Mouse (Mus musculus): ENCODE data around the gene Nsl1.
"Not testable (repeated sequence)": the region's sequence is repeated elsewhere in the genome, so short reads cannot be mapped to it uniquely, and the experiment has no call there.

Gene Nsl1

GRCm38 (mm10) chr1:191062781-191063485, at the start of gene Nsl1, which contains the start of gene Tatdn3:
Gene Nsl1, plus strand, starts transcription at chr1:191063012.
Gene Tatdn3, minus strand, starts transcription at chr1:191062932.
- peak; percentile 95 for DNase-seq (ENCODE audit: low read depth)

DNA sequence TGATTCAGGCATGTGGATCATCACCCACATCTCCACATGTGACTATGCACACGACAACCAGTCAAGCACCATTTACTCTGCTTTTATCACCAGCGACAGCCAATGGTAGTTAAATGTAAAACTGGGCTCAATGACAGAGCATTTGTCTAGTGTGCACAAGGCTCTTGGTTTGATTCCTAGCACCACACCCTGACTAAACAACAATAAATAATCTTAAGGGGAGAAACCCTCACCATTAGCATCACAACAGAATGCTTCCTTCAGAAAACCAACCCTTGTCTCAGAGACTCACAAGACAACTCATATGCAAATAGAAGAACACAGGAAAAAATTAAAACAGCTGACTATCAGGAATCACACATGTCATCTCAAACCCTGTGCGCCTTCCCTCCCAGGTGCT, 48.5 kb upstream of the Nsl1 start:
- DNase-seq (ENCODE audit: low read depth) = no peak

- DNase-seq (ENCODE audit: low read depth) = no peak
These were observed 43.0 kb upstream of the Nsl1 start for GRCm38 (mm10) chr1:191019803-191020202.

DNA sequence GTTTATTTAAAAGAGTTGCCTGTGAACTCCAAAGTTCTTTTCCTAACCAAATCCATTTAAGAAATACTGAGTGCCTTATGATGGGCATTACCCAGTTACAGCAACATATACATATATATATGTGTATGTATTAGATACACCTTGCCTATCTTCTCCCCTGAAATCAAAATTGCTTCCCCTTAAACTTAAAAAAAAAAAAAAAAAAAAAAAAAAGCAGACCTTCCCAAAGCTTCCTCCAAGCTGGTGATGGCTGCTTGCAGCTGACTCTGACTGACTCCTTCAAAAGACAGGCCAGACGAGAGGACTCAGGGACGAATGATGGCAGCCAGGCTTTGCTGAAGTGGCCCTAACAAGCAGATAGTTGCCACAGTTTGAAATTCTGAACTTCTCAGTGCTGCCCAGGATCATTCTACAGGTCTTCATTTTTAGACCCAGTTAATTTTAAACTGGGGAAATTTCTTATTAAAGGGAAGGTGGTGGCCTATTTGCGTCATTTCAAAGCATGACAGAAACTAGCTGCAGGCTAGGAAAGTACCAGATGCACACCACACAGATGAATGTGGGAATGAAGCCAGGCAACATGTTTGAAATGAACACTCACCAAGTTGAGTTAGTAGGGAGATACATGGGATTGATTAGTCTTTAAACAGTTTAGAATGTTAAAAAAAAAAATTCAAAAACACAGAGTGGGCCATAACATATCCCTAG, 42.4 kb upstream of the Nsl1 start:
- DNase-seq (ENCODE audit: low read depth) = no peak

DNA sequence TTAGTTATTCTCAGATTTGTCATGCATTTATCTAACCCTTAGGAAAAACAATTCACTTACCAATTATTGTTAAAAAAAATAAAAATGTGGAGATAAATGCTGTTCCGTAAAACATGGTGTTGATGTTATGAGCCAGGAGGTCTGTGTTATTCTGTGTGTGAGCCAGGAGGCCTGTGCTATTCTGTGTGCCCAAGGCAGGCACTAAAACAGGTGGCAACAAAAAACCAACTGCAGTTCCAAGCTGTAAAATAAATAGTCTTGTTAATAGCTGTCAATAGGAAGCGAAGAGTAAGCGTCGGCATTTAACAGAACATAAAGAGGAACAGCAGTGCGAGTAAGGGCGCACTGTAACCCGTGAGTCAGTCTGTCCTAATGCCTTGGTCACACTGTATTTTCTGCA, 41.8 kb upstream of the Nsl1 start:
- no peak for DNase-seq (ENCODE audit: low read depth)

- no peak for DNase-seq (ENCODE audit: low read depth)
These were observed 39.7 kb upstream of the Nsl1 start for GRCm38 (mm10) chr1:191023140-191023539.

- DNase-seq (ENCODE audit: low read depth) = not testable (repeated sequence)
These were observed 39.0 kb upstream of the Nsl1 start for GRCm38 (mm10) chr1:191023806-191024205.

DNA sequence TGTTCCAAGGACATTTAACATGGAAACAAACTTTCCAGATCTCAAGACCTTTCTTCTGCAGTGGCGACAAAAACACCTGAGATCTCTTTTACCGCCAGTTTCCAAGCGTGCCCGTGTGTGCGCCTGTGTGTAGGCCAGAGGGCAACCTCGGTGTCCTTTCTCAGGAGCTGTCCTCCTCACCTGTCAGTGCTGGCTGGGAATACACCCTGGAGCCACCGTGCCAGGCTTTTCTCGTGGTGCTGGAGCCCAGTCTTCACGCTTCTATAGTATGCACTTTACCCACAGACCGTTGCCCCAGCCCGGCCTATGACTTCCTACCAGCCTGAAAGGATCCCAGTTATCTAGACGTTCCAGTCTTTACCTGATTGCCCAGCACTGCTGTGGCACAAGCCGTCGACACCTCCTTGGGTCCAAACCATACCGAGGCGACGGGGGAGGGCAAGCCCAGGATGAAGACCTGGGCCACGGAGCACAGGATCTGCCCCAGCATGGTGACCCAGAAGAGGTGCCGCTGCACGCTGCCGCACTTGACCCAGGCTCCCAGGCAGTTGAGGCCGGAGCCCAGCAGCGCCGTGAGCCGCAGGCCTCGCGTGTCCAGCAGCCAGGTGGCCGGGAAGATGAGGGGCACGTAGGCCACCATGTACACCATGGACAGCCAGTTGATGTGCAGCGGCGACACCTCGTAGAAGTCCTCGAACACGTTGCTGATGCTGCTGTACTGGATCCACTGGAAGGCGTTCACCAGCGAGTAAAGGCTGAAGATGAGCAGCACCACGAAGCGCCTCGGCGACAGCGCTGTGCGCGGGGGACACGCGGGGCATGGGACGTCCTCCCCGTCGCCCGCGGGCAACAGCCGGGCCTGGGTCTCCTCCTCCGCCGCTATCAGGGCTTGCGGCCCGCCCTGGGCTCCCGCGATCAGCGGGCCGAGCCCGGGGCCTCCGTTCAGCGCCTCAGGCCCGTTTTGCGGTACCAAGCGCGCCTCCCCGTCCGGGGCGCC, 37.5 kb upstream of the Nsl1 start:
- no peak for DNase-seq (ENCODE audit: low read depth)

DNA sequence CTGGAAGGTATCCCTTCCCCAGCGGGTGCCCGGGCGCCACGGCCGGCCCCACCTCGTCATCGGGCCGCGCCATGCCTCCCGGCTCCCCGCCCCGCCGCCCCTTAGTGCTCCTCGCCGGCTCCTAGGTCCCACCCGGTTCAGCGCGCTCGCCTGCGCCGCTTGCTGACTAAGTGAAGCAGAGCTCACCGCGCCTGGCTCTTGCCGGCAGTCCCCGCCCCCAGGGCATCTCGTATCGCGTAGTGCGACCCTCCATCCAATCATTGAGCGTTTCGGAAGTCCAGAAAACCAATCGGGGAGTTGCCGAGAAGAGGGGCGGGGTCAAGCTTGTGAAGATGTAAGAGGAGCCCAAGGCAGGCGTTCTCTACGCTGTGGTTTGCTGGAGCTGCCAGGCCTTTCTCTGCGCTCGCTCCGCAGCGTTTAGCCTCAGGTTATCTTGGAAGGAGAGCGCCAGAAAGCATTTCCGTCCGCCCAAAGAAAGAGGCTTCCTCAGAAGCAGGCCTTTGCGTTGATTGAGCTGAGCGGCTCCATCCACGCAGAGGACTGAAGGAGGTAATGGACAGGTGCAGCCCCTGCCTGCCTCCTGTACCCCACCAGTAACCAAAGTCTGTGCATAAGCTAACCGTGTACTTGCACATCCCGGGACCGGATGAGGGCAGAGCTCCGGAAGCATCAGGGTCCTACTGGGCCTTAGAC, 36.6 kb upstream of the Nsl1 start, which contains the start of gene Flvcr1:
Gene Flvcr1, minus strand, starts transcription at position 138 of the 693 bp plus-strand sequence.
- DNase-seq (ENCODE audit: low read depth) = peak; percentile 100

- no peak for DNase-seq (ENCODE audit: low read depth)
These were observed 32.6 kb upstream of the Nsl1 start for GRCm38 (mm10) chr1:191030182-191030581.

GRCm38 (mm10) chr1:191030922-191031425, 31.8 kb upstream of the Nsl1 start:
- not testable (repeated sequence) for DNase-seq (ENCODE audit: low read depth)

- peak; percentile 29 for DNase-seq (ENCODE audit: low read depth)
These were observed 27.2 kb upstream of the Nsl1 start for GRCm38 (mm10) chr1:191035649-191036048.

DNA sequence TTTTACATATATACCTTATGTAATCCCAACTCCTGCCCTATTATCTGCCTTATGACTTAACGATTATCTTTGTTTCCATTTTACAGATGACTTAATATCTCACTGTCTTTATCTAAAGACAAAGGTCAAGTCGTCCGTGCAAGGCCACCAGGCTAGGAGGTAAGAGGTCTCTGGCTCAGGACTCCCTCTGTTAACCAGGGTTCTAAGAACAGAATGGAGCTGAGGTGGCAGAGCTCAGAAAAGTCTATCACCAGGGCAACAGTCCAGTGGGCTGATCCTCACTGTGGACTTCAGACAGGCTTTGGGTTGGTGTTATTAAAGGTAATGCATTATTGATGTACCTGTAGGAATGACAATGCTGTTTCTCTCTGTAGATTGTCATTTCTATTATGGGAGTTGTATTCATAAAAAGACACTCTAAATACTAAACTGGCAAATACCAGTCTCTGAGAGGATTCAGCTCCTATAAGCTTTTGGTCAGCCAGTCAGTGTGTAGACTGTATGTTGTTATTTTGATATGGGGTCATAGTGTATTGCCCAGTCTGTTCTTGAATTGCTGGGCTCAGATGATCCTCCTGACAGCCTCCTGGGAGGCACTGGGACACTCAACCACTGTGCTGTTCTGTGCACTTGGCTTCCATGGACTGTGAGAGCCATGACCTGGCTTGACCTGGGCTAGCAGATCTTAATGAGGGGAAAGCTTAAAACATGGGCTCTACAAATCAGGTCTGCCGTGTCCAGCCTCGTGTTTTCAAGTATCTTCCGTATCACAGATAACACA, 26.1 kb upstream of the Nsl1 start, which contains the start of gene Spata45:
Gene Spata45, plus strand, starts transcription at position 86 of the 781 bp plus-strand sequence.
- DNase-seq (ENCODE audit: low read depth) = no peak

GRCm38 (mm10) chr1:191037999-191038398, 24.8 kb upstream of the Nsl1 start:
- DNase-seq (ENCODE audit: low read depth) = no peak

- no peak for DNase-seq (ENCODE audit: low read depth)
These were observed 21.5 kb upstream of the Nsl1 start for GRCm38 (mm10) chr1:191041352-191041751.

DNA sequence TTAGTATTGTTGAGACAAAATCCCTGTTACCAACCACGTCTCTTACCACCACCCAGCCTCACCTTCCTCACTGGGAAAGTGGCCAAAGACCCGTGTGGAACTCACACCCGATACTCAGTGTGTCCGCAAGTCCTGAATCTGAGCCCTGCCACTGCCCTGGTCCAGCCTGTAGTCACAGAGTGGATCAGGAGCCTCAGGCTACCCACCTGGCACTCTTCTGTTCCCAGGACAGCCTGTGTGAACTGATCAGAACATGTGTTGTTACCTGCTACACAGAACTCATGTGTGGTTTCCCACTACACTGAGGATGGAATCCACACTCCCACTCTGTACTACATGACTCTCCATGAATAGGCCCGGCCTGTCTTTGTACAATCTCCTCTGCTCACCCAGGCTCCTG, 20.7 kb upstream of the Nsl1 start:
- DNase-seq (ENCODE audit: low read depth) = no peak

GRCm38 (mm10) chr1:191042688-191043087, 20.1 kb upstream of the Nsl1 start:
- DNase-seq (ENCODE audit: low read depth) = no peak

GRCm38 (mm10) chr1:191045264-191045663, 17.5 kb upstream of the Nsl1 start:
- no peak for DNase-seq (ENCODE audit: low read depth)

GRCm38 (mm10) chr1:191046231-191046824, 16.5 kb upstream of the Nsl1 start:
- DNase-seq (ENCODE audit: low read depth) = no peak

- no peak for DNase-seq (ENCODE audit: low read depth)
These were observed 9.3 kb upstream of the Nsl1 start for GRCm38 (mm10) chr1:191053555-191053954.

Data from induced T-regulatory cell, adult 2 months (primary cell).